Mouse (Mus musculus) neural tube, embryonic 15.5 days (tissue): Measurements from ENCODE around the gene Tardbp. TPM values are rescaled to one million over a fixed set of nuclear protein-coding genes. Genes with fewer than 3 reads are reported as not detected.

Experiments used
- ATAC-seq: fragments of 200-750 bp; cut with Nextera tagmentation; 2 replicates; pipeline ENCODE4 v1.8.0; 2017; ENCODE audit warnings: mild to moderate bottlenecking, moderate TSS enrichment, moderate library complexity; ENCODE audit not compliant: low FRiP score
- H3K27ac ChIP-seq: fragments of 300-500 bp; sonication (generic); replicated peaks from 2 replicates; pipeline ENCODE4 v1.5.1; 2015; ENCODE audit warnings: mild to moderate bottlenecking, inconsistent platforms
- H3K27me3 ChIP-seq: fragments of 300-500 bp; sonication (generic); replicated peaks from 2 replicates; pipeline ENCODE4 v1.6.1; 2015; ENCODE audit warnings: inconsistent platforms
- H3K36me3 ChIP-seq: fragments of 300-500 bp; sonication (generic); 2 replicates; pipeline ENCODE4 v1.6.1; 2015; ENCODE audit warnings: inconsistent platforms
- H3K4me1 ChIP-seq: fragments of 300-500 bp; sonication (generic); 2 replicates; pipeline ENCODE4 v1.6.1; 2015; ENCODE audit warnings: inconsistent platforms
- H3K4me2 ChIP-seq: fragments of 300-500 bp; sonication (generic); 2 replicates; pipeline ENCODE4 v1.6.1; 2015; ENCODE audit warnings: inconsistent platforms, mild to moderate bottlenecking, moderate library complexity
- H3K4me3 ChIP-seq: fragments of 300-500 bp; sonication (generic); replicated peaks from 2 replicates; pipeline ENCODE4 v1.5.1; 2015; ENCODE audit warnings: mild to moderate bottlenecking, inconsistent platforms
- H3K9ac ChIP-seq: fragments of 300-500 bp; sonication (generic); replicated peaks from 2 replicates; pipeline ENCODE4 v1.6.1; 2015; ENCODE audit warnings: mild to moderate bottlenecking, inconsistent platforms
- H3K9me3 ChIP-seq: fragments of 300-500 bp; sonication (generic); replicated peaks from 2 replicates; pipeline ENCODE4 v1.6.1; 2016; ENCODE audit warnings: inconsistent platforms
- WGBS: fragments of 180-500 bp; shearing (Covaris S2); methylation state at CpG from one replicate; pipeline ENCODE4 v1.1.7; 2015; ENCODE audit warnings: mixed read lengths; 5-methylcytosine and 5-hydroxymethylcytosine counted together
- polyA plus RNA-seq: library from polyadenylated mRNA; unstranded; fragments of >200 nt; fragmentation: Nextera tagmentation; extraction: Ambion mirVana; gene quantifications from 2 replicates; pipeline ENCODE4 v1.2.1, GENCODE M21; 2015

Gene Tardbp
- polyA plus RNA-seq, 1 experiment from 2014 or later: 155 TPM

DNA sequence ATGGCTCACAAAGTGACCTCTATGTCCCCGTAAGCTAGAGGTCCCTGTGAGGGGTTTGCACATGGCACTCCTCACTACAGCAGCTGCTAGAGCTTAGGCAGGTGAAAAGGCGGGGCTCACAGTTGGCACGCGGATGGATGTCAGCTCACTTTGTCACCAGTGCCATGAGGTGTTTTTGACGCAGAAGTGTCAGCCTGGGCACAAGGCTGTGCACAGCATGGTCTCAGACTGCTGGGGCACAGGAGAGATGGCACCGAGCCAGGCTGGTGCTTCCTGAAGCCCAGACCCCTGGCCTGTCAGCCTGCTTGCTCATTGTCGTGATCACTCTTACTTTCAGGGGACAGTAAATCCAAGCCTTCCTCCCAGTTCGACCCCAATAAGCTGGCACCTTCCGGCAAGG lies 46.1 kb downstream of the Tardbp start:
- Histone ChIP-seq H3K27ac (no peak overlapping the region), H3K9ac (no peak overlapping the region), H3K4me2 (no peak overlapping the region), H3K4me1 (no peaks in the 10 kb centered on the region), H3K9me3 (no peaks in the 10 kb centered on the region), H3K27me3 (no peaks in the 10 kb centered on the region), H3K4me3 (no peak overlapping the region), H3K36me3 (peaks cover 74% of the 10 kb centered on the region)
- 86% methylated on average over 9 of the region's 9 CpGs for WGBS
- no peak for ATAC-seq

DNA sequence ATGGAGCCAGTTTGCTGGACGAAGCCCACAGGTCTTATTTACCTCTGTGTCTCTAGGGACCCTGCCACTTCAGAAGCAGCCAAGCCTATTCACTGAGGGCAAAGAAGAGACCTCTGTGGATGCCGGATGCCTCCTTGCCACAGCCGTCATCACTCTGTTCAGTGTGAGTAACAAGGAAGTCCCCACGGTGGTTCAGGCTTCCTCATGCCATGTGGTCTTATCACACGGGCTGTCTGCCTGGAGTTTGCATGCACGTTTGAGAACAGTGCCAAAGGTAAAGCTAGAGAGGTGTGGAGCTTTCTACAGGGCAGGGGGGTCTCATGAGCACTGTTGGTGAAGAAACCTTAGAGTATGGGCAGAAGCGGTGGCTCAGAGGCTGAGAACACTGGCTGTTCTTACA lies 53.6 kb downstream of the Tardbp start:
- no peak overlapping the region for H3K27ac ChIP-seq
- H3K27me3 ChIP-seq: no peaks in the 10 kb centered on the region
- H3K9me3 ChIP-seq: no peaks in the 10 kb centered on the region
- H3K4me1 ChIP-seq: no peaks in the 10 kb centered on the region
- no peak overlapping the region for H3K9ac ChIP-seq
- peaks cover 96% of the 10 kb centered on the region for H3K36me3 ChIP-seq
- WGBS: 92% methylated on average over 7 of the region's 7 CpGs
- H3K4me2 ChIP-seq: no peak overlapping the region
- H3K4me3 ChIP-seq: no peak overlapping the region
- no peak for ATAC-seq

DNA sequence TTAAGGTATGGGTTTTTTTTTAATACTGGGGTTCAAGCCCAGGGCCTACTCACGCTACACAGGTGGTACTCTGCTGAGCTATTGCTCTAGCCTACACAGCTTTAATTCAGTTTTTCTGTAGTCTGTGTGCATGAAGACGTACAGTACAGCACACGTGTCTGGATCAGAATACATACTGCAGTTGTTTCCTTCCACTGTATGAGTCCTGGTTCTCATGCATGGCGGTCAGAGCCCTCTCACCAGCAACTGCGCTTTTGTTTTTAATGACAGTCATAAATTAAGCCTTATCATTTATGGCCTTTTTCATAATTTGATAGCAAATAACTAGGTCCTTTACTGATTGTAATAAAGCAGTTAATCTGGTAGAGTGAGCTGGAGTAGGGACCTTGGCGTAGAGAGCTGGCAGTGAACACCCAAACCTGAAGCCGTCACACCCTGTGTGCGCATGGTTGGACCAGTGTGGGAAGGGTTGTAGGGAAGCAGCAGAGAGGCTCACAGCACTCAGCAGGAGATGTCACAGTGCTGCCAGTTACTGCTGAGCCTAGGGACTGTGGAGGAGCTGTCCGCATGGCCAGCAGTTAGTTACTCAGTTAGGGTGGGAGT lies 56.0 kb downstream of the Tardbp start:
- peaks cover 97% of the 10 kb centered on the region for H3K36me3 ChIP-seq
- 91% methylated on average over 9 of the region's 9 CpGs for WGBS
- H3K27me3 ChIP-seq: no peaks in the 10 kb centered on the region
- no peak overlapping the region for H3K4me3 ChIP-seq
- no peak overlapping the region for H3K9ac ChIP-seq
- no peak overlapping the region for H3K27ac ChIP-seq
- no peak overlapping the region for H3K4me2 ChIP-seq
- no peaks in the 10 kb centered on the region for H3K9me3 ChIP-seq
- ATAC-seq: no peak
- H3K4me1 ChIP-seq: no peaks in the 10 kb centered on the region

DNA sequence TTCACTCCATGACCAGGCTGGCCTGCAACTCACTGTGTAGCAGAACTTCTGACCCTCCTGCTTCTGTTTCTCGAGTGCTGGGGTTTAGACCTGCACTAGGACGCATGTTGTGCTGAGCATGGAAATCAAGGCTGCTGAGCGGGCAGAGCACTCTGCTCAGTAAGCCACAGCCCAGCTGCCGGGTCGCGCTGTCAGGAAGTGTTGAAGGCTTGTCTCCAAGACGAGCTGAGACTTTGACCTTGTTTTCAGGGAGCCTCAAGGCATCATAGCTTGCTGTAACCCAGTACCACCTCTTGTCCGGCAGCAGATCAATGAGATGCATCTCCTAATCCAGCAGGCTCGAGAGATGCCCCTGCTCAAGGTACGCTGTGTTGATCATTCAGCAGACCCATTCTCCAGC lies 56.7 kb downstream of the Tardbp start:
- Histone ChIP-seq H3K27me3 (no peaks in the 10 kb centered on the region), H3K9me3 (no peaks in the 10 kb centered on the region), H3K4me1 (no peaks in the 10 kb centered on the region), H3K4me3 (no peak overlapping the region), H3K9ac (no peak overlapping the region), H3K27ac (no peak overlapping the region), H3K4me2 (no peak overlapping the region), H3K36me3 (peaks cover 97% of the 10 kb centered on the region)
- WGBS: 90% methylated on average over 10 of the region's 10 CpGs
- no peak for ATAC-seq

DNA sequence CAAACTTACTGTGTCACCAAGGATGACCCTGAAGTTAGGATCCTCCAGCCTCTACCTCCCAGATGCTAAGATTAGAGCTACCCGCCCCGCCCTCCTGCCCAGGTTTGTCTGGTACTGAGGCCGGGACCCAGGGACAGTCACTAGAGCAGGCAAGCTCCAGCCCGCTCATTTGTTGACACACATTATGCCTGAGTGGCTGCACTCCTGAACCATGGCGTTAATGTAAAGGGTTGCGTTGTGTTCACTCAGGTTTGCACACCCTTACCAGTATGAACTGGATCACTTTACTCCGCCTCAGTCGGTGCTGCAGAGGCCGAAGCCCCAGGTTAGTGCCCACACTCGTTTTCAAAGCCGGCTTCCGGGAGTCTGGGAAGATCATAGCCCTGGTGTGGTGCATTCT lies 63.2 kb downstream of the Tardbp start:
- H3K9me3 ChIP-seq: no peaks in the 10 kb centered on the region
- no peak for ATAC-seq
- WGBS: 95% methylated on average over 12 of the region's 12 CpGs

DNA sequence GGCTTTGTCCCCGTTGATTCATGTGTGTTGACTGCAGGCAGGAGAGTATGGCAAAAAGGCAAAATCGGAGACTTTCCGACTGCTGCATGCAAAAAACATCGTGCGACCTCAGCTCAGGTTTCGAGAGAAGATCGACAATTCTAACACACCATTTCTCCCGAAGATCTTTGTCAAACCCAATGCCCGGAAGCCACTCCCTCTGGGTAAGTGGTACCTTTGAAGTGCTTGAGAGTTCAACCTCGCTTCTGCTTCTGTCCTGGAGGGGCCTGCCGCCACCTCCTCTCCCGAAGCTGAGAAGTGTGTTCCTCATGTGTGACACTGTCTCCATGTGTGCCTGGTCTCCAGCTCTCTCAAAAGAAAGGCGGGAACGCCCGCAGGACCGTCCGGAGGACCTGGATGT lies 64.1 kb downstream of the Tardbp start:
- H3K4me1 ChIP-seq: peaks cover 10% of the 10 kb centered on the region
- peaks cover 77% of the 10 kb centered on the region for H3K36me3 ChIP-seq
- 95% methylated on average over 17 of the region's 17 CpGs for WGBS
- H3K27me3 ChIP-seq: no peaks in the 10 kb centered on the region
- H3K9ac ChIP-seq: no peak overlapping the region
- H3K4me2 ChIP-seq: no peak overlapping the region
- no peak overlapping the region for H3K27ac ChIP-seq
- no peak overlapping the region for H3K4me3 ChIP-seq
- no peaks in the 10 kb centered on the region for H3K9me3 ChIP-seq
- no peak for ATAC-seq

More for the DNA sequence above, 63.2 kb downstream of the Tardbp start:
- peaks cover 87% of the 10 kb centered on the region for H3K36me3 ChIP-seq
- H3K4me3 ChIP-seq: no peak overlapping the region
- H3K9ac ChIP-seq: no peak overlapping the region
- H3K27me3 ChIP-seq: no peaks in the 10 kb centered on the region
- no peak overlapping the region for H3K27ac ChIP-seq
- H3K4me1 ChIP-seq: peaks cover 7% of the 10 kb centered on the region
- H3K4me2 ChIP-seq: no peak overlapping the region

Other genes starting within 250 kb of the Tardbp start
- gene Ubiad1, start 182.2 kb downstream of the Tardbp start, polyA plus RNA-seq: 17.7 and 19.7 TPM in 2 replicates
- 17.7 and 21.4 TPM in 2 replicates for gene Mtor, start 178.4 kb downstream of the Tardbp start, polyA plus RNA-seq
- gene Angptl7, start 126.6 kb downstream of the Tardbp start, polyA plus RNA-seq: 0.36 and 0.61 TPM in 2 replicates
- 81.9 and 91.2 TPM in 2 replicates for gene Exosc10, start 68.6 kb downstream of the Tardbp start, polyA plus RNA-seq
- gene Srm, start 35.5 kb downstream of the Tardbp start, polyA plus RNA-seq: 198 and 210 TPM in 2 replicates
- gene Masp2, start 24.5 kb downstream of the Tardbp start, polyA plus RNA-seq: 1.3 and 1.6 TPM in 2 replicates
- gene Gm572, start 16.3 kb upstream of the Tardbp start, polyA plus RNA-seq: not detected in 2 replicates
- 11.0 and 12.3 TPM in 2 replicates for gene Casz1, start 177.4 kb upstream of the Tardbp start, polyA plus RNA-seq